Mouse (Mus musculus) cerebellum, adult 2 months (tissue): ENCODE results near the gene Dppa3. TPM values are rescaled to one million over a fixed set of nuclear protein-coding genes. Genes with fewer than 3 reads are reported as not detected.

Source experiments
- DNase-seq, 2 experiments: peaks; one replicate each; pipeline ENCODE4 v3.0.0; 2021
- H3K27ac ChIP-seq: fragments of 200-500 bp; 2 replicates; pipeline ENCODE4 v1.5.1; 2012; ENCODE audit warnings: low read length, control low read depth, inconsistent platforms; ENCODE audit not compliant: insufficient read depth
- H3K27me3 ChIP-seq: fragments of 200-500 bp; 2 replicates; pipeline ENCODE4 v1.6.1; 2012; ENCODE audit warnings: inconsistent platforms, mild to moderate bottlenecking, low read length, moderate library complexity; ENCODE audit not compliant: control insufficient read depth, insufficient read depth
- H3K4me1 ChIP-seq: fragments of 200-500 bp; 2 replicates; pipeline ENCODE4 v1.6.1; 2011; ENCODE audit warnings: low read length; ENCODE audit not compliant: control insufficient read depth, insufficient read depth
- H3K4me3 ChIP-seq: fragments of 200-500 bp; replicated peaks from 2 replicates; pipeline ENCODE3; 2011; ENCODE audit warnings: mild to moderate bottlenecking, low read depth, low read length, control low read depth; ENCODE audit not compliant: insufficient read depth
- CTCF ChIP-seq: fragments of 200-500 bp; IDR thresholded peaks from 2 replicates; pipeline ENCODE4 v1.5.1; 2011; ENCODE audit warnings: low read depth, mild to moderate bottlenecking, control low read depth, low read length, moderate library complexity, borderline replicate concordance; ENCODE audit not compliant: insufficient read depth
- POLR2A ChIP-seq: fragments of 200-500 bp; IDR thresholded peaks from 2 replicates; pipeline ENCODE4 v1.6.1; 2011; ENCODE audit warnings: low read length, control low read depth, borderline replicate concordance; ENCODE audit not compliant: insufficient read depth
- WGBS: fragments of 180-500 bp; shearing (Covaris S2); methylation state at CpG from one replicate; pipeline ENCODE4 v1.1.7; 2018; 5-methylcytosine and 5-hydroxymethylcytosine counted together
- polyA plus RNA-seq: library from polyadenylated mRNA; depleted of rRNA; stranded (reverse); fragments of >200 nt; gene quantifications from 2 replicates; pipeline ENCODE4 v1.2.3, GENCODE M21; 2012

Dppa3 gene
- polyA plus RNA-seq, 1 experiment: not detected

DNA sequence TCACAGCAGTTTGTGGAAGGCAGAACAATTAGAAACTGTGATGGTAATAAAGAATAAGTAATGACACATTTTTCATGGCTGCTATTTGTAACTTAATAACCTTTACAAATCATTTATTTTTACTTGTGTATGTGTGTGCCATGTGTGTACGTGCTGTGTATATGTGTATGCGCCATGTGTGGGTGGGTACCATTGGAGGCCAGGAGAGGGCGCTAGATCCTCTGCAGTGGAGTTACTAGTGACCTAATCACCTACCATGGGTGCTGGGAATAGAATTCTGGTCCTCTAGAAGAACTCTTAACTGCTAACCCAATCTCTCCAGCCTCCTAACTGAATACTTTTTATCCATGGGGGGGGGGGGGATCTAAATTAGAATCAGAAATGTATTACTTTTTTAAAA is 23.7 kb downstream of the Dppa3 start:
- no peaks in the 10 kb centered on the region for H3K27me3 ChIP-seq
- H3K4me1 ChIP-seq: no peaks in the 10 kb centered on the region
- TF ChIP-seq POLR2A (no peak), CTCF (no peak)
- no peak overlapping the region for H3K27ac ChIP-seq
- H3K4me3 ChIP-seq: no peak overlapping the region
- no peak for DNase-seq
- WGBS: 81% methylated on average over 3 of the region's 3 CpGs

DNA sequence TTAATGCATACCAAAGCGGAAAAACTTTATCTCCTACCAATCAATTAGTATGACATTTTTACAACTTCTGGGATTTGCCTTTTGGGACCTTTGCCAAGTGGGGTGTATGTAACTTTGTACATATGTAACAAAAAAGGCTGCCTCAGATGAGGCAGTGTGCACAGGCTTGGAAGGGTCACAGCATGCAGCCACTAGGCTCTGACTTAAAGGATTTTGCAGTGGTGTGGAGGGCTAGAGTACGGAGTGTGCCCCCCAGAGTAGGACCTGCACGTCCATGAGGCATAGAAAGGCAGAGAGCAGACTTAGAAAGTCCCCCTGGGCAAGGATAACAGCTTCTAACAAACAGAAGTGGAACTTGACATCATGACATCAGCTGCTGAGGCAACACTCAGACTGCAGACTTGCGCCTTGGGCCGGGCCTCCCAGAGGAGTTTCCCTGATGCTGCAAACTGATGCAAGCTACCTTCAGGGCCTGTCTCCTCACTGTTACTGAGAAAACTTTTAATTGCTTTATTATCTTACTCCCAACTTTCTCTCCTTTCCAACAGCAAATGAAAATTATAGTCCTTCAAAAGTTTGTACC is 24.3 kb downstream of the Dppa3 start:
- TF ChIP-seq CTCF: no peak
- TF ChIP-seq POLR2A: no peak
- Histone ChIP-seq H3K27me3 (no peaks in the 10 kb centered on the region), H3K27ac (no peak overlapping the region), H3K4me3 (no peak overlapping the region), H3K4me1 (no peaks in the 10 kb centered on the region)
- 63% methylated on average over 5 of the region's 5 CpGs for WGBS
- no peak for DNase-seq

DNA sequence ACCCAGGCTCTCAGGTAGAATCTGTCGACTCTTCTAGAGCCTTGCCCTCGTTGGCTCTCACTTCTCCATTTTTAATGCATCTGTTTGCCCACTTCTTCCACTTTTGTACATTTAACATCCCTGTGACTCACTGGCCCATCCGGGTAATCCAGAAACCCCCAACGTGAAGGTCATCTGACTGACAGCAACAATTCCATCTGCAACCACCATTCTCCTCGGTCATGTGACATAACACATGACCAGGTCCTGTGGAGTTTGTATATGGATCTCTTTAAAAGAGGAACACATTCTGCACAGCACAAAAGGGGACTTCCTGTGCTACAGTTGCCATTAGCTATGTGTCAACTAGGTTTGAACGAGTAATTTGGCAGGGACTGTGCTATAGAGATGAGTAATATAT is 28.1 kb downstream of the Dppa3 start:
- Histone ChIP-seq H3K27me3 (no peaks in the 10 kb centered on the region), H3K4me3 (no peak overlapping the region), H3K27ac (no peak overlapping the region), H3K4me1 (no peaks in the 10 kb centered on the region)
- no peak for DNase-seq
- TF ChIP-seq CTCF (no peak), POLR2A (no peak)
- 78% methylated on average over 6 of the region's 6 CpGs for WGBS

DNA sequence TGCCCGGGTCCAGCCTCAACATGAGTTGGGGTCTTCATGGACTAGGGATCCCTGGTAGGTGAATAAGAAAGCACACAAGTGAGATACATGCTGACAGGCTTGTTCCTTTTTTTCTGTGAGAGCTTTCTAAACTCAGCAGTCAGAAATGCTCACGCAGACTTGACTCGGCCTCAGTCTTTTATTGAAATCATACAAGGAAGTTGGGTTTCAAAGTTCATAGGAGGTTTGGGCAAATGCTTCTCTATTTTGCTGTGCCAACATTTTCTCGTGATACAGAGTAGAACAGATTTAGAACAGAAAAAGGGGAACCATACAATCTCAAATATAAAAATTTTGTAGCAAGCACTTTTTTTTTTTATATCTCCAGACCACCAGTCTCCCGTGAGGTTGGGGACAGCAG is 31.4 kb downstream of the Dppa3 start:
- TF ChIP-seq POLR2A (no peak), CTCF (no peak)
- WGBS: 85% methylated on average over 5 of the region's 5 CpGs

DNA sequence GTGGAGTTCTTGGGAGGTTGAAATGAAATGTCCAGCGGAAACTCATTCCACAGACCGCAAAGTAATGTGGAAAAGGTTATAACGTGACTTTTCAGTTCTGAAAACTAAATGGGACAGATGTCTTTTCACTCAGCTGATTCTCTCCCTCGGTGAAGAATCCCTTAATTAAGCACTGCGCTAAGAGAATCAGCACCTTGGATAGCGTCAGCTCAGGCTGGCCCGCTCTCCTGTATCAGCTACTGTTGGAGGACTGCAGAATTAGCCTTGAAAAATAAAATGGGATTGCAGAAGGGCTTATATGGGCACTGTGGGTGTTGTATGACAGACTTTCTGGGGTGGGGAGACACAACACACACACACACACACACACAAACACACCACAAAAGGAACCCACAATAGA is 33.4 kb downstream of the Dppa3 start:
- WGBS: 34% methylated on average over 7 of the region's 7 CpGs
- Histone ChIP-seq H3K27me3 (no peaks in the 10 kb centered on the region), H3K4me3 (no peak overlapping the region), H3K27ac (no peak overlapping the region), H3K4me1 (peaks cover 2% of the 10 kb centered on the region; the same call in 1 of the 2 replicates)
- TF ChIP-seq POLR2A (no peak), CTCF (no peak)
- DNase-seq: no peak

More for the DNA sequence above, 31.4 kb downstream of the Dppa3 start:
- no peak for DNase-seq
- Histone ChIP-seq H3K4me1 (no peaks in the 10 kb centered on the region), H3K27me3 (no peaks in the 10 kb centered on the region), H3K4me3 (no peak overlapping the region), H3K27ac (no peak overlapping the region)

DNA sequence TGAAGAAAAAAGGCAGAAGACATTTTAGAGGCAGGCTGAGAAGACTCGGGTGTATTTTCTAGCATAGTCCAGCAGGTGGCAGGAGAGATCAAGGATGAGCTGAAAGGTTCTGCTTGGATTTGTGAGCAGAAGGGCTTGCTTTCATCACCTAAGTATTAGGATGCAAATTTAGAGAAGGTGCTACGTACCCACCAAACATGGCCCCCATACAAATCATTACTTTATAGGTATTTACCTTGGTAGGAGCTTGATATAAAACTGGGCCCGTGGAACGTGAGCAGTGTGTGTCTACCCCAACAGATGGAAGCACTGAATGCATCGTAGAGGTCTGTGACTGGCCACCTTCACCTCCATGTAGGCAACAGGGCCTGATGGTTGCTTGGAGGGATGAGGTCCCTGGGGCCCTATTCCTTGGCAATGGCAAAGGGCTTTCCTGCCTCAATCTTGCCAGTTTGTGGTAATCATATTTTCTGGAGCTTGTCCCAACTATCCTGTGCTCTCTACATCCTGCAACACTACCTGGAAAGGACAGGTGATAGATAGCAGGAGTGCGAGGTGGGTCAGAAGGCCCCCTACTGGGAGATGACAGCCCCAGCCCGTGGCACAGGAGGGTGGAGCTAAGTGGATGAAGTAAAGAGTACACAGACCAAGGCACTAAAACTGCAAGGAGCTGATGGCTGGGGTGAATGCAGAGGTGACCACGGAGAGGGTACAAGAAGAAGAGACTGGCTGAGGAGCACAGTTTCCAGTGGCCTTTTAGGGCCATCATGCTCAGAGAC is 34.6 kb downstream of the Dppa3 start:
- Histone ChIP-seq H3K4me3 (no peak overlapping the region), H3K4me1 (peaks cover 2% of the 10 kb centered on the region; the same call in 1 of the 2 replicates), H3K27me3 (no peaks in the 10 kb centered on the region), H3K27ac (no peak overlapping the region)
- DNase-seq: peak; percentile 45 to 56
- WGBS: 32% methylated on average over 8 of the region's 8 CpGs
- peak; percentile 67; the same call in 1 of the 2 replicates for TF ChIP-seq CTCF
- TF ChIP-seq POLR2A: no peak

DNA sequence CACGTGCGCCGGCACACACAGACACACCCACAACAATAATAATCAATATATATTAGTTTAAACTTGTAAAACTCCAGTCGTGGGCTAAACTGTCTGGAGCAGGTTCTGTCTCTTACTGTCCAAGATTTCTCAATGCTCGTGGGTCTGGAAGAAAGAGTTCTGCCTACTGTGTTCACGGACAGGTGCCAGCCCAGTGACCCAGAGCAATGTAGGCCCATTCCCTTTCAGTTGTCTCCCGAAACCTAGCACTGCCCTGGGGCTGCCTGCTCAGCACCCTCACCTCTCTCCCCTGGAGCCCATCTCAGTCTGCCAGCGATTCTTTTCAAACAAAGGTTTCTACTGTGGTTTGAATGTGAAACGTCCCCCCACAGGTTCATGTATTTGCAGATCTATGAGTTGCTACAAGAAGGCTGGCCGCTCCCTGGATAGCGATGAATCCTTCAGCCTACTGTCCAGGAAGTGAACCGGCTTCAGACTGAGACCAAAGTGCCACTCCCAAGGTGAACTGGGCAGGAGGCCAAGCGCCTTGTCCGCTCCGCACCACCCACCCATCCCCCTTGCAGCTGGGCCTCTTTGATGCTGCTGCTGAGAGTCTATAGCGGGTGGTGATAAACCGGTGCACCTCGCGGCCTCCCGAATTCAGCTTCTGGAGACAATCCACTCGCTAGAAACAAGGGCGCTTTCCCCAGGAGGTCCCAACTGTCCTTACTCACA is 36.5 kb downstream of the Dppa3 start:
- DNase-seq: no peak
- Histone ChIP-seq H3K4me1 (peaks cover 2% of the 10 kb centered on the region; the same call in 1 of the 2 replicates), H3K4me3 (no peak overlapping the region), H3K27ac (no peak overlapping the region), H3K27me3 (no peaks in the 10 kb centered on the region)
- TF ChIP-seq CTCF: no peak
- TF ChIP-seq POLR2A: no peak
- 43% methylated on average over 22 of the region's 22 CpGs for WGBS

DNA sequence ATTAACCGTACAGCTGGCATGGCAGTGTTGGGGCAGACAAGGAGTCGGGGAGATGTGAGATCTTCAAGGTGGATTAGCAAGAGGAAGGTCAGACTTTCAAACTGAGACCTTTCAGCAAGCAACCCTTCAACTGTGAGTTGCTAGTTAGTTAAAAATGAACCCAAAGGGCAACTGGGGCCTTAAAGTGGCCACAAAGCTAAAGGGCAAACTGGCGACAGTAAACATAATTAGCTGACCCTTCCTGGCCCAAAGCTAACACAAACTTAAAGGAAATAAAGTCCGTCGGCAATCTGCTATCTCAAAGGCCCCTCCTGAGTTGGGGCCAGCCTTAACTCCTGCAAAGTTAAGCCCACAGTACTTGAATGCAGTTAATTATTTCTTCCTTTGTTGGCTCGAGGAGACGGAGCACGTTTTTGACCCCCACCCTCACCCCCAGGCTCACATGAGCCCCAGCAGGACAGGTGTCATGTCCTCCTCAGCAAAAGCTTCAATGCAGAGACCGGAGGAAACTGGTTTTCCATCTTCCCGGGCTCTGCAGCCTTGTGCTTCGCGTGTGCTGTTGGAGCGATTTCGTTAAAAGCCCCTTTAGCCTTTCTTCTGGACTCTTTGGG is 37.5 kb downstream of the Dppa3 start:
- WGBS: 67% methylated on average over 14 of the region's 14 CpGs

More for the DNA sequence above, 37.5 kb downstream of the Dppa3 start:
- TF ChIP-seq POLR2A (no peak), CTCF (no peak)
- H3K4me1 ChIP-seq: peaks cover 2% of the 10 kb centered on the region; the same call in 1 of the 2 replicates
- no peak overlapping the region for H3K4me3 ChIP-seq
- no peak overlapping the region for H3K27ac ChIP-seq
- no peak for DNase-seq
- H3K27me3 ChIP-seq: no peaks in the 10 kb centered on the region
